Mouse (Mus musculus): ENCODE measurements around the gene Cdh22. TPM values are rescaled to one million over a fixed set of nuclear protein-coding genes. Genes with fewer than 3 reads are reported as not detected.

The Cdh22 gene
- polyA plus RNA-seq, 1 experiment from 2014 or later: 4.8 TPM

DNA sequence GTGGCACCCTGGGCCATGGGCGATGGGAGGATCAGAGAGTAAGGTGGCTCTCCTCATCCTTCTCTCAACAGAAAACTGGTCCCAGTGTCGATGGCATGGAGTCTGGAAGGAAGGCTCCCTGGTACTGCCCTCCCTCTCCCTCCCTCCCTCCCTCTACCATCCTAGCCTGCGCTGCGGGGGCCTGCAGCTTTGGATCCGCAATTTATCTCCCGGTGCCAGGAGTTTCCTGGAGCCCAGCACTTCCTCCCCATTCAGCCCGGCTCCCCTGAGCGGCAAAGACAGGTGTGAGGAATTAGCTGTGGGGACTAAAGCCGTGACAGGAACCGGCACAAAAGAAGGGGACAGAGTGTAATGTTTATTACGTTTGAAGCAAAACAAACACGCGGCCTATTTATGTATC lies 7.9 kb upstream of the Cdh22 start:
- H3K4me1 ChIP-seq (ENCODE audit: control insufficient read depth, insufficient read depth, low read length): peaks cover 13% of the 10 kb centered on the region; the same call in 1 of the 2 replicates
- ATAC-seq: no peak
- H3K9ac ChIP-seq (ENCODE audit: low read length): peak overlapping the region; percentile 6; the same call in 1 of the 2 replicates
- H3K9me3 ChIP-seq (replicated peaks; ENCODE audit: control insufficient read depth, low read length): no peaks in the 10 kb centered on the region
- H3K4me3 ChIP-seq (ENCODE audit: low read depth, low read length): no peak overlapping the region
- H3K27ac ChIP-seq (ENCODE audit: low read depth, low read length): no peak overlapping the region
- WGBS: 2% methylated on average over 13 of the region's 13 CpGs
- H3K27me3 ChIP-seq (replicated peaks; ENCODE audit: control insufficient read depth, insufficient read depth, low read length): peaks cover 50% of the 10 kb centered on the region
- no peaks in the 10 kb centered on the region for H3K36me3 ChIP-seq (ENCODE audit: control insufficient read depth, insufficient read depth, low read length)
- peak; percentile 33 for DNase-seq (ENCODE audit: low spot score)
- peak overlapping the region; percentile 15 for H3K4me2 ChIP-seq (ENCODE audit: low read length)

GRCm38 (mm10) chr2:165241786-165242185 lies 7.1 kb upstream of the Cdh22 start:
- ATAC-seq (no peak), DNase-seq (ENCODE audit: low spot score) (no peak)
- Histone ChIP-seq H3K36me3 (ENCODE audit: control insufficient read depth, insufficient read depth, low read length) (no peaks in the 10 kb centered on the region), H3K9me3 (replicated peaks; ENCODE audit: control insufficient read depth, low read length) (no peaks in the 10 kb centered on the region), H3K9ac (ENCODE audit: low read length) (no peak overlapping the region), H3K4me3 (ENCODE audit: low read depth, low read length) (no peak overlapping the region), H3K27ac (ENCODE audit: low read depth, low read length) (no peak overlapping the region), H3K27me3 (replicated peaks; ENCODE audit: control insufficient read depth, insufficient read depth, low read length) (peaks cover 42% of the 10 kb centered on the region), H3K4me2 (ENCODE audit: low read length) (no peak overlapping the region), H3K4me1 (ENCODE audit: control insufficient read depth, insufficient read depth, low read length) (peaks cover 13% of the 10 kb centered on the region; the same call in 1 of the 2 replicates)
- 69% methylated on average over 7 of the region's 7 CpGs for WGBS

DNA sequence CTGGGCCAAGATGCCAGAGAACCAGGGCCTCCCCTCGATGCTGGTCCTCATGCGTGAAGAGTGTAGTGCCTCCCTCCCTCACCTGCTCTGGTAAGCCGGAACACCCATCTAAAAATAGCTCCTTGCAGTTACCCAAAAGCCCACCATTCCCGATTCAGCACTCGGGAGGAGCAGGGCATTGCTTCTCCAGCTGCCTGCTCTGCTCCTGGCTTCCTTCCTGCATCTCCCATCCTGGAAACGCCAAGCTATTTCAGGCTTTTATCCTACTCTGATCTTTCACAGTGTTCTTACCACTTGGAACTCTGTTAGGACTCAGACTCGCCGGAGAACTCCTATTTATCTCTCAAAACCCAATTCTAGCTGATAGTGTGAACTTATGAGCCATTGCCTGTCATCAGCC lies 5.7 kb upstream of the Cdh22 start:
- peaks cover 43% of the 10 kb centered on the region for H3K27me3 ChIP-seq (replicated peaks; ENCODE audit: control insufficient read depth, insufficient read depth, low read length)
- no peaks in the 10 kb centered on the region for H3K36me3 ChIP-seq (ENCODE audit: control insufficient read depth, insufficient read depth, low read length)
- no peaks in the 10 kb centered on the region for H3K9me3 ChIP-seq (replicated peaks; ENCODE audit: control insufficient read depth, low read length)
- DNase-seq (ENCODE audit: low spot score) (no peak), ATAC-seq (no peak)
- peaks cover 13% of the 10 kb centered on the region; the same call in 1 of the 2 replicates for H3K4me1 ChIP-seq (ENCODE audit: control insufficient read depth, insufficient read depth, low read length)
- no peak overlapping the region for H3K4me2 ChIP-seq (ENCODE audit: low read length)
- no peak overlapping the region for H3K27ac ChIP-seq (ENCODE audit: low read depth, low read length)
- no peak overlapping the region for H3K9ac ChIP-seq (ENCODE audit: low read length)
- H3K4me3 ChIP-seq (ENCODE audit: low read depth, low read length): no peak overlapping the region
- 40% methylated on average over 8 of the region's 8 CpGs for WGBS

GRCm38 (mm10) chr2:165239533-165240144 lies 5.0 kb upstream of the Cdh22 start:
- Histone ChIP-seq H3K27me3 (replicated peaks; ENCODE audit: control insufficient read depth, insufficient read depth, low read length) (peaks cover 47% of the 10 kb centered on the region), H3K9ac (ENCODE audit: low read length) (no peak overlapping the region)

GRCm38 (mm10) chr2:165238416-165239145 lies 3.9 kb upstream of the Cdh22 start:
- no peak overlapping the region for H3K9ac ChIP-seq (ENCODE audit: low read length)
- WGBS: 4% methylated on average over 12 of the region's 12 CpGs
- peaks cover 47% of the 10 kb centered on the region for H3K27me3 ChIP-seq (replicated peaks; ENCODE audit: control insufficient read depth, insufficient read depth, low read length)
- H3K4me2 ChIP-seq (ENCODE audit: low read length): no peak overlapping the region
- H3K36me3 ChIP-seq (ENCODE audit: control insufficient read depth, insufficient read depth, low read length): no peaks in the 10 kb centered on the region
- H3K27ac ChIP-seq (ENCODE audit: low read depth, low read length): no peak overlapping the region
- H3K4me1 ChIP-seq (ENCODE audit: control insufficient read depth, insufficient read depth, low read length): peaks cover 19% of the 10 kb centered on the region; the same call in 1 of the 2 replicates
- ATAC-seq (no peak), DNase-seq (ENCODE audit: low spot score) (peak; percentile 48)
- H3K4me3 ChIP-seq (ENCODE audit: low read depth, low read length): no peak overlapping the region
- no peaks in the 10 kb centered on the region for H3K9me3 ChIP-seq (replicated peaks; ENCODE audit: control insufficient read depth, low read length)

More at GRCm38 (mm10) chr2:165239533-165240144, 5.0 kb upstream of the Cdh22 start:
- 19% methylated on average over 15 of the region's 15 CpGs for WGBS
- H3K27ac ChIP-seq (ENCODE audit: low read depth, low read length): no peak overlapping the region
- no peaks in the 10 kb centered on the region for H3K9me3 ChIP-seq (replicated peaks; ENCODE audit: control insufficient read depth, low read length)
- peaks cover 15% of the 10 kb centered on the region; the same call in 1 of the 2 replicates for H3K4me1 ChIP-seq (ENCODE audit: control insufficient read depth, insufficient read depth, low read length)
- ATAC-seq (no peak), DNase-seq (ENCODE audit: low spot score) (no peak)
- H3K36me3 ChIP-seq (ENCODE audit: control insufficient read depth, insufficient read depth, low read length): no peaks in the 10 kb centered on the region
- H3K4me2 ChIP-seq (ENCODE audit: low read length): no peak overlapping the region
- H3K4me3 ChIP-seq (ENCODE audit: low read depth, low read length): no peak overlapping the region

DNA sequence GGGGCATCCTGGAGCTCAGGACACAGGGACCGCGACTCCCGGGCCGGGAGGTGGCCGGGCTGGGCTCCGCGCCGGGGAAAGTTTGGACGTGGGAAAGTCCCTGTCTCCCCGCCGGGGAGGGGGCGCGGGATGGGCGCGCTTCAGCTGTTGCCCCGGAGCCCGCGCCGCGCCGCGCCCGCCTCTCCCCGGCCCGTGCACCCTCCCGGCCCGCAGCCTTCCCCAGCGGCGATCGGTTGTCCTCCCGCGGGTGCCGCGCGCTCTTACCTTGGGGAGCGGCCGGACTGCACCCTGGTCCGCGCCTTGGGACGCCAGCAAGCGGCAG lies 401 bp downstream of the Cdh22 start:
- H3K9me3 ChIP-seq (replicated peaks; ENCODE audit: control insufficient read depth, low read length): no peaks in the 10 kb centered on the region
- H3K36me3 ChIP-seq (ENCODE audit: control insufficient read depth, insufficient read depth, low read length): no peaks in the 10 kb centered on the region
- WGBS: under 1% methylated on average over 35 of the region's 41 CpGs
- peak overlapping the region; percentile 62 for H3K4me3 ChIP-seq (ENCODE audit: low read depth, low read length)
- peaks cover 7% of the 10 kb centered on the region; the same call in 1 of the 2 replicates for H3K4me1 ChIP-seq (ENCODE audit: control insufficient read depth, insufficient read depth, low read length)
- ATAC-seq (peak; percentile 60), DNase-seq (ENCODE audit: low spot score) (no peak)
- peak overlapping the region; percentile 77 for H3K27ac ChIP-seq (ENCODE audit: low read depth, low read length)
- peak overlapping the region; percentile 76 for H3K9ac ChIP-seq (ENCODE audit: low read length)
- peak overlapping the region; percentile 98 for H3K4me2 ChIP-seq (ENCODE audit: low read length)
- peaks cover 27% of the 10 kb centered on the region for H3K27me3 ChIP-seq (replicated peaks; ENCODE audit: control insufficient read depth, insufficient read depth, low read length)

- H3K27ac ChIP-seq (ENCODE audit: low read depth, low read length): peak overlapping the region; percentile 77; the same call in 1 of the 2 replicates
- peaks cover 7% of the 10 kb centered on the region; the same call in 1 of the 2 replicates for H3K4me1 ChIP-seq (ENCODE audit: control insufficient read depth, insufficient read depth, low read length)
- H3K36me3 ChIP-seq (ENCODE audit: control insufficient read depth, insufficient read depth, low read length): no peaks in the 10 kb centered on the region
- WGBS: 1% methylated on average over 65 of the region's 82 CpGs
- peak overlapping the region; percentile 98 for H3K4me2 ChIP-seq (ENCODE audit: low read length)
- ATAC-seq (peak; percentile 18), DNase-seq (ENCODE audit: low spot score) (peak; percentile 55)
- H3K4me3 ChIP-seq (ENCODE audit: low read depth, low read length): peak overlapping the region; percentile 62
- peak overlapping the region; percentile 76 for H3K9ac ChIP-seq (ENCODE audit: low read length)
- H3K9me3 ChIP-seq (replicated peaks; ENCODE audit: control insufficient read depth, low read length): no peaks in the 10 kb centered on the region
- H3K27me3 ChIP-seq (replicated peaks; ENCODE audit: control insufficient read depth, insufficient read depth, low read length): peaks cover 24% of the 10 kb centered on the region
These were observed 962 bp downstream of the Cdh22 start for GRCm38 (mm10) chr2:165233491-165234290.

DNA sequence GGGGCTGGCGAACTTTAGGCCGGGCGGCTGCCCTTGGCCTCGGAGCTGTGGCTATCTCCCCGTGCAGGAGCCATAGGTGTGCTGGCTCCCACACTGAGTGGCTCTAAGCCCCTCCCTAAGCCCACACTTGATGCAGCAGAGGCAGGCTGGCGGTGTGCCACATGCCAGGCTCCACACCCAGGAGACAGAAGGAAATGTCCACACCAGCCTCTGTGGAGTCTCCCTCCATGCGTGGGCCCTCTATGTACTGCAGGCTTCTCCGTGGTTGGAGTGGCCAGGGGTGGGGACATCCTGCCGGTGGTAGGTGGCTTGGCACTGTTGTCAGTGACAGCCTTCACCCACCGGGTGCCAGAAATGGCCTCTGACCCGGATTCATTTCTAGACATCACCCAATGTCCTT lies 5.6 kb downstream of the Cdh22 start:
- Histone ChIP-seq H3K4me2 (ENCODE audit: low read length) (no peak overlapping the region), H3K4me1 (ENCODE audit: control insufficient read depth, insufficient read depth, low read length) (peaks cover 7% of the 10 kb centered on the region; the same call in 1 of the 2 replicates), H3K27ac (ENCODE audit: low read depth, low read length) (no peak overlapping the region), H3K36me3 (ENCODE audit: control insufficient read depth, insufficient read depth, low read length) (no peaks in the 10 kb centered on the region), H3K4me3 (ENCODE audit: low read depth, low read length) (no peak overlapping the region), H3K9ac (ENCODE audit: low read length) (no peak overlapping the region), H3K27me3 (replicated peaks; ENCODE audit: control insufficient read depth, insufficient read depth, low read length) (peaks cover 13% of the 10 kb centered on the region), H3K9me3 (replicated peaks; ENCODE audit: control insufficient read depth, low read length) (no peaks in the 10 kb centered on the region)
- 80% methylated on average over 11 of the region's 11 CpGs for WGBS
- no peak for DNase-seq (ENCODE audit: low spot score)
- ATAC-seq: no peak
